Mouse (Mus musculus) megakaryocyte, embryonic 14.5 days (primary cell): ENCODE measurements at regions not wholly inside any gene's neighbourhood (a gene's known extent, or its start where the extent isn't known, plus 50 kb on each side); places are given as distances from the start of the nearest gene placed in this dataset.

ENCODE experiments used
- FLI1 ChIP-seq: IDR thresholded peaks from 2 replicates; pipeline ENCODE4 v1.6.1; 2012; ENCODE audit warnings: low read length, inconsistent platforms, mixed read lengths
- GATA1 ChIP-seq: IDR thresholded peaks from 3 replicates; pipeline ENCODE4 v1.6.1; 2012; ENCODE audit warnings: mixed read lengths, low read length, inconsistent platforms, borderline replicate concordance

DNA sequence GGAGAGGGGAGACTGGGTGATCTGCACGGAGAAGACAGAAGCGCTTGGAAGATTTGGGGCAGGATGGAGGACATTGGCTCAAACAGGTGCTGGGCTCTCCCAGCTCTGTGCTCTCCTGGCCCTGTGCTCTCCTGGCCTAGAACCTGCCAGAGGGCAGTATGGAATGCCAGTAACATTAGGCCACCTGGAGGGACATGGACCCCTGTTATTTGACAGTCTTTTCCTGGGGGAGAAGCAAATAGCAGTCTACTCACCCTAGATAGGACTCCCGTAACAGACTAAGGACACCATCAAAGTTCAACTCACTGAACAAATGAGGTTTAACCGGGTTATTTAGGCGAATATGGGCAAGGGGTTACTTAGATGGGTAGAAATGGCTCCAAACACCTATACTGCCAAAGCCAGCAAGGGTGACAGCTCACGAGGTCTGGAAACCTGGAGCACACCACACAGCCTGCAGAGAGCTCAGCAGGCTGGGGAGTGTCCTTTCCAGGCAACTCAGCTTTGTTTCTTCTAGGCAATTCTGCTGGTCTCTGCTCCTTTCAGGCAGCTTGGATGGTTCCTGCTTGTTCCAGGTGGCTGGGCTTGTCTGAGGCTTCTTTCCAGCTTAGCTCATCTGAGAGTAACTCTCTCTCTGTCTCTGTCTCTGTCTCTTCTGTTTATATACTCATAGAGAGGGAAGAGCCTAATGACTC is 1133.7 kb upstream of the Gulo start:
- TF ChIP-seq GATA1 (no peak), FLI1 (no peak)
